In the genomic region with DNA sequence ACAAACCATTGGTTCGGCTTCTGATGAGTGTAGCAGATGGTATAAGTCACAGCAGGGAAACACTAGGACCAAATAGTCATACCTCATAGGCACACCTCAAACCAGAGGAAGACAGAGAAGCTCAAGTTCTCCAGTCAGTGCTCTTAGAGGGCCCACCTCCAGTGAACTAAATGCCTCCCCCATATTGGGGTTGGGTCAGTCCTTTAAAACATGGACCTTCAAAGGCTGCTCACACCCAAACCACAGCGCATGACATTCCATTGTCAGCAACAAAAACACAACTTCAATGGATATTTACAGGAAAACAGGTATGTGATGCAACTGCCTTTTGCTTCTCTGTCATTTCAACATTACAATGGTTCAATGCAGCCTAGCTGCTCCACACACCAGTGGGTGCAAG, we compare ENCODE assay signal across 20 mouse cellular contexts.
A peak's percentile ranks its signal among the peaks of the same experiment; 100 is the strongest.
DNase-seq lines count a peak whose midpoint lies in the region; TF ChIP-seq lines count a peak whose summit lies in the region.
"Had no signal": no experiment of that assay in that cellular context is flagged by ENCODE, and none has a peak within 500 bp of the region (broad histone marks: within the 10 kb centered on the region; RNA-seq: fewer than 3 reads in every experiment).

No protein-coding gene starts in this region.

- no peaks in the 10 kb centered on the region for H3K9me3 ChIP-seq in E14TG2a.4 (ENCODE audit: low read length)
- no peaks in the 10 kb centered on the region for H3K9me3 ChIP-seq in ES-E14 (ENCODE audit: control insufficient read depth, insufficient read depth, low read depth, low read length)
- H3K9me3 ChIP-seq: embryonic facial prominence, embryonic 10.5 days; embryonic facial prominence, embryonic 12.5 days; forebrain, embryonic 10.5 days; forebrain, embryonic 12.5 days had no signal

- no peaks in the 10 kb centered on the region for H3K27me3 ChIP-seq in E14TG2a.4 (ENCODE audit: insufficient read depth, low read length)
- H3K27me3 ChIP-seq: CH12.LX; embryonic facial prominence, embryonic 12.5 days had no signal

- in situ Hi-C loops in ES-E14 (cut with MboI; ENCODE audit: low sequenced_read_pairs in 2 of 2, unreplicated experiment in 2 of 2), result no loop called here

- DNase-seq in ES-E14 (ENCODE audit: low read depth, low spot score), result no peak
- DNase-seq in ZHBTc4 (ENCODE audit: low read depth, low spot score), result peak; percentile 62
- DNase-seq in heart, postnatal 4 days, result no peak
- no peak for DNase-seq in adrenal gland, postnatal 36 days
- DNase-seq: adrenal gland, adult 2 months; adrenal gland, postnatal 10 days; adrenal gland, postnatal 25 days; B cell, adult 2 months; cerebellum, adult 11-12 months; cerebellum, adult 2 months; cerebellum, adult 9-10 months; cerebellum, postnatal 10 days; cerebellum, postnatal 25 days had no signal

- H3K36me3 ChIP-seq in E14TG2a.4 (ENCODE audit: insufficient read depth, low read length) (no peaks in the 10 kb centered on the region), ES-E14 (ENCODE audit: control insufficient read depth, insufficient read depth, low read length, poor library complexity, severe bottlenecking) (no peaks in the 10 kb centered on the region)
- H3K36me3 ChIP-seq: embryonic facial prominence, embryonic 10.5 days; embryonic facial prominence, embryonic 12.5 days; forebrain, embryonic 10.5 days; forebrain, embryonic 12.5 days had no signal

- peak overlapping the region; percentile 67; the same call in 1 of the 2 replicates for H3K4me3 ChIP-seq in E14TG2a.4 (replicated peaks; ENCODE audit: low read length)
- no peak overlapping the region for H3K4me3 ChIP-seq in ES-E14 (ENCODE audit: insufficient read depth in 1 of 2, low read depth in 1 of 2, low read length in 2 of 2, poor library complexity in 1 of 2, severe bottlenecking in 1 of 2)
- H3K4me3 ChIP-seq: embryonic facial prominence, embryonic 10.5 days; embryonic facial prominence, embryonic 12.5 days; erythroblast, embryonic 14.5 days; forebrain, embryonic 10.5 days; forebrain, embryonic 12.5 days had no signal

- no peak for TF ChIP-seq CTCF in E14TG2a.4 (conservative IDR thresholded peaks at IDR 0.05; ENCODE audit: low read length)

- H3K27ac ChIP-seq in ES-E14 (ENCODE audit: insufficient read depth, low read depth, low read length, poor library complexity, severe bottlenecking), result peak overlapping the region; percentile 64
- H3K27ac ChIP-seq: embryonic facial prominence, embryonic 10.5 days; embryonic facial prominence, embryonic 12.5 days; forebrain, embryonic 10.5 days; forebrain, embryonic 12.5 days had no signal

- H3K9ac ChIP-seq in ES-E14 (ENCODE audit: insufficient read depth, low read depth, low read length, poor library complexity, severe bottlenecking), result 0 out of 2 replicates have a peak overlapping the region, but pooled peaks have one; percentile 5
- H3K9ac ChIP-seq: embryonic facial prominence, embryonic 12.5 days; forebrain, embryonic 12.5 days had no signal

- peaks cover 55% of the 10 kb centered on the region for H3K4me1 ChIP-seq in E14TG2a.4 (replicated peaks; ENCODE audit: low read depth, low read length)
- H3K4me1 ChIP-seq in ES-E14 (ENCODE audit: control insufficient read depth in 2 of 2, insufficient read depth in 2 of 2, low read length in 2 of 2, poor library complexity in 1 of 2), result peaks cover 9 to 11% of the 10 kb centered on the region in 2 experiments; a peak in 3 of 4 replicates
- H3K4me1 ChIP-seq: embryonic facial prominence, embryonic 10.5 days; embryonic facial prominence, embryonic 12.5 days had no signal

TF ChIP-seq in ES-E14, 5 proteins besides CTCF, POLR2A, EP300 and RAD21:
- TF ChIP-seq ZC3H11A (IDR thresholded peaks at IDR 0.05; ENCODE audit: borderline replicate concordance, low read depth, low read length), result no peak
- TF ChIP-seq MAFK (IDR thresholded peaks at IDR 0.05; ENCODE audit: insufficient read depth, low read depth, low read length), result no peak
- TF ChIP-seq HCFC1 (IDR thresholded peaks at IDR 0.05; ENCODE audit: borderline replicate concordance, insufficient read depth, low read length), result no peak
- no peak for TF ChIP-seq ZNF384 (IDR thresholded peaks at IDR 0.05; ENCODE audit: low read depth, low read length)
- no peak for TF ChIP-seq CHD2 (IDR thresholded peaks at IDR 0.05; ENCODE audit: low read depth, low read length)
